Comparison of ENCODE assay signal across 24 mouse cellular contexts in genomic region chr17:63326227-63326626, GRCm38 (mm10).
DNase-seq lines count a peak whose midpoint lies in the region; ATAC-seq and TF ChIP-seq lines count a peak whose summit lies in the region.
"Had no signal": no experiment of that assay in that cellular context is flagged by ENCODE, and none has a peak within 500 bp of the region (broad histone marks: within the 10 kb centered on the region; RNA-seq: fewer than 3 reads in every experiment).

No protein-coding gene starts in this region.

- no peak for DNase-seq in forebrain, embryonic 10.5 days (ENCODE audit: extremely low spot score, low spot score)
- no peak for DNase-seq in left cerebral cortex, adult 2 months (ENCODE audit: extremely low spot score in 1 of 2, low spot score in 2 of 2)
- DNase-seq in left cerebral cortex, postnatal 14 days (ENCODE audit: low spot score in 2 of 2) = no peak
- peak; percentile 63 for DNase-seq in brain, embryonic 14.5 days (ENCODE audit: low read depth)
- DNase-seq in forebrain, postnatal 0 days = no peak
- no peak for DNase-seq in lung, adult 18-20 months
- DNase-seq: adrenal gland, adult 2 months; adrenal gland, postnatal 14 days; cerebellum, adult 18-20 months; cerebellum, adult 9-10 months; cerebellum, postnatal 14 days; gastrocnemius, postnatal 25 days; heart, adult 2 months; heart, postnatal 14 days; heart, postnatal 4 days had no signal

- TF ChIP-seq CTCF in left cerebral cortex, adult 2 months (IDR thresholded peaks at IDR 0.05) = no peak
- TF ChIP-seq CTCF in brain, embryonic 14.5 days (IDR thresholded peaks at IDR 0.05; ENCODE audit: borderline replicate concordance, extremely low read depth, insufficient read depth, insufficient read length) = no peak
- TF ChIP-seq CTCF in forebrain, postnatal 0 days (IDR thresholded peaks at IDR 0.05; ENCODE audit: low read depth) = no peak

- peaks cover 6% of the 10 kb centered on the region for H3K4me1 ChIP-seq in forebrain, embryonic 15.5 days
- H3K4me1 ChIP-seq in forebrain, embryonic 10.5 days = peaks cover 7% of the 10 kb centered on the region
- H3K4me1 ChIP-seq in forebrain, postnatal 0 days (ENCODE audit: insufficient read depth) = peaks cover 7% of the 10 kb centered on the region; the same call in 1 of the 2 replicates
- H3K4me1 ChIP-seq in midbrain, embryonic 16.5 days (ENCODE audit: control insufficient read depth, insufficient read depth, low read length) = peaks cover 5% of the 10 kb centered on the region

- H3K4me2 ChIP-seq in forebrain, embryonic 15.5 days (replicated peaks) = no peak overlapping the region
- H3K4me2 ChIP-seq in forebrain, postnatal 0 days (ENCODE audit: low read depth) = no peak overlapping the region
- no peak overlapping the region for H3K4me2 ChIP-seq in midbrain, embryonic 16.5 days (ENCODE audit: low read length)
- H3K4me2 ChIP-seq: heart, embryonic 13.5 days; hindbrain, embryonic 14.5 days had no signal

- no peaks in the 10 kb centered on the region for H3K9me3 ChIP-seq in forebrain, embryonic 15.5 days
- no peaks in the 10 kb centered on the region for H3K9me3 ChIP-seq in forebrain, embryonic 10.5 days
- H3K9me3 ChIP-seq in forebrain, postnatal 0 days (ENCODE audit: low read length) = no peaks in the 10 kb centered on the region
- H3K9me3 ChIP-seq in midbrain, embryonic 16.5 days (replicated peaks; ENCODE audit: control insufficient read depth, low read length, poor library complexity, severe bottlenecking) = no peaks in the 10 kb centered on the region
- H3K9me3 ChIP-seq: heart, embryonic 10.5 days; heart, embryonic 13.5 days had no signal

- ATAC-seq in forebrain, embryonic 15.5 days (replicated peaks) = peak; percentile 59; the same call in 1 of the 2 replicates
- peak; percentile 80 for ATAC-seq in forebrain, postnatal 0 days
- no peak for ATAC-seq in midbrain, embryonic 16.5 days
- ATAC-seq: CD4-positive, CD25-positive, alpha-beta regulatory T cell, adult 4 months; hindbrain, postnatal 0 days; inflammation-experienced regulatory T-cells, adult 6 months; intestine, embryonic 16.5 days had no signal

- peak overlapping the region; percentile 65 for H3K27ac ChIP-seq in forebrain, embryonic 15.5 days (replicated peaks)
- no peak overlapping the region for H3K27ac ChIP-seq in forebrain, embryonic 10.5 days
- peak overlapping the region; percentile 8; the same call in 1 of the 2 replicates for H3K27ac ChIP-seq in left cerebral cortex, adult 2 months
- H3K27ac ChIP-seq in forebrain, postnatal 0 days (ENCODE audit: low read depth, low read length) = peak overlapping the region; percentile 16; the same call in 1 of the 2 replicates
- no peak overlapping the region for H3K27ac ChIP-seq in midbrain, embryonic 16.5 days (ENCODE audit: low read length)
- H3K27ac ChIP-seq: heart, adult 2 months; heart, embryonic 10.5 days; heart, embryonic 13.5 days; hindbrain, embryonic 14.5 days; hindbrain, postnatal 0 days had no signal

- no peaks in the 10 kb centered on the region for H3K36me3 ChIP-seq in forebrain, embryonic 15.5 days
- no peaks in the 10 kb centered on the region for H3K36me3 ChIP-seq in forebrain, embryonic 10.5 days (replicated peaks)
- no peaks in the 10 kb centered on the region for H3K36me3 ChIP-seq in forebrain, postnatal 0 days (ENCODE audit: insufficient read depth)
- no peaks in the 10 kb centered on the region for H3K36me3 ChIP-seq in midbrain, embryonic 16.5 days (ENCODE audit: control insufficient read depth, insufficient read depth, low read length)
- H3K36me3 ChIP-seq: heart, embryonic 10.5 days; heart, embryonic 13.5 days had no signal

- H3K4me3 ChIP-seq in forebrain, embryonic 15.5 days = no peak overlapping the region
- no peak overlapping the region for H3K4me3 ChIP-seq in forebrain, embryonic 10.5 days
- no peak overlapping the region for H3K4me3 ChIP-seq in left cerebral cortex, adult 2 months
- H3K4me3 ChIP-seq in forebrain, postnatal 0 days (ENCODE audit: low read depth, low read length) = no peak overlapping the region
- no peak overlapping the region for H3K4me3 ChIP-seq in midbrain, embryonic 16.5 days (ENCODE audit: low read depth, low read length)
- H3K4me3 ChIP-seq: heart, adult 2 months; heart, embryonic 10.5 days; heart, embryonic 13.5 days had no signal

- H3K9ac ChIP-seq in forebrain, embryonic 15.5 days (replicated peaks) = no peak overlapping the region
- no peak overlapping the region for H3K9ac ChIP-seq in forebrain, postnatal 0 days
- H3K9ac ChIP-seq in midbrain, embryonic 16.5 days (ENCODE audit: low read depth, low read length) = no peak overlapping the region
- H3K9ac ChIP-seq: heart, embryonic 13.5 days; hindbrain, embryonic 14.5 days had no signal

- no peaks in the 10 kb centered on the region for H3K27me3 ChIP-seq in forebrain, embryonic 15.5 days
- no peaks in the 10 kb centered on the region for H3K27me3 ChIP-seq in forebrain, embryonic 10.5 days (ENCODE audit: poor library complexity, severe bottlenecking)
- H3K27me3 ChIP-seq in forebrain, postnatal 0 days (ENCODE audit: insufficient read depth, low read length) = no peaks in the 10 kb centered on the region
- no peaks in the 10 kb centered on the region for H3K27me3 ChIP-seq in midbrain, embryonic 16.5 days (ENCODE audit: control insufficient read depth, insufficient read depth, low read depth, low read length)
- H3K27me3 ChIP-seq: heart, embryonic 13.5 days had no signal

- intact Hi-C loops in left cerebral cortex, adult 2 months (cut with DNase I) = no loop called here
- intact Hi-C loops in left cerebral cortex, postnatal 14 days (cut with DNase I) = loop anchor here (10.0 kb wide), 1 partner anchor 89 kb away; no protein-coding TSS in a partner anchor

- 78% methylated on average over 5 of the region's 5 CpGs for WGBS in forebrain, embryonic 15.5 days
- WGBS in forebrain, embryonic 10.5 days = 92% methylated on average over 5 of the region's 5 CpGs
- 68% methylated on average over 5 of the region's 5 CpGs for WGBS in forebrain, postnatal 0 days
- WGBS in midbrain, embryonic 16.5 days = 95% methylated on average over 5 of the region's 5 CpGs

- no peak for TF ChIP-seq POLR2A in brain, embryonic 14.5 days (IDR thresholded peaks at IDR 0.05; ENCODE audit: borderline replicate concordance, extremely low read depth, insufficient read depth, insufficient read length, poor library complexity, severe bottlenecking)

Comparison
In these comparisons a context has a peak if more than half of its experiments do, and no peak if none do; other contexts are left out.
1. H3K27ac ChIP-seq: peak in forebrain, embryonic 15.5 days (single experiment), left cerebral cortex, adult 2 months (single experiment) and forebrain, postnatal 0 days (single experiment); none in forebrain, embryonic 10.5 days (single experiment) and midbrain, embryonic 16.5 days (single experiment).